Mouse (Mus musculus) C2C12 (cell line): Measurements from ENCODE around the gene Dcdc2a.

ENCODE experiments used
- CEBPB ChIP-seq: IDR thresholded peaks from one replicate; pipeline ENCODE4 v1.6.1; 2011; ENCODE audit warnings: low read depth, mild to moderate bottlenecking, control low read depth, moderate library complexity
- CTCF ChIP-seq: IDR thresholded peaks from one replicate; pipeline ENCODE4 v1.5.1; 2011; ENCODE audit not compliant: control insufficient read depth, insufficient read depth, insufficient read length
- MAX ChIP-seq: IDR thresholded peaks from one replicate; pipeline ENCODE4 v1.6.1; 2011; ENCODE audit warnings: mild to moderate bottlenecking, control low read depth
- MYOD1 ChIP-seq: IDR thresholded peaks from one replicate; pipeline ENCODE4 v1.6.1; 2011; ENCODE audit warnings: low read depth; ENCODE audit not compliant: control insufficient read depth, insufficient read length
- MYOG ChIP-seq: IDR thresholded peaks from one replicate; pipeline ENCODE4 v1.6.1; 2011; ENCODE audit not compliant: control insufficient read depth, insufficient read length; ENCODE audit errors: extremely low read depth
- USF1 ChIP-seq: IDR thresholded peaks from one replicate; pipeline ENCODE4 v1.6.1; 2011; ENCODE audit warnings: low read depth, mild to moderate bottlenecking, control low read depth, moderate library complexity

DNA sequence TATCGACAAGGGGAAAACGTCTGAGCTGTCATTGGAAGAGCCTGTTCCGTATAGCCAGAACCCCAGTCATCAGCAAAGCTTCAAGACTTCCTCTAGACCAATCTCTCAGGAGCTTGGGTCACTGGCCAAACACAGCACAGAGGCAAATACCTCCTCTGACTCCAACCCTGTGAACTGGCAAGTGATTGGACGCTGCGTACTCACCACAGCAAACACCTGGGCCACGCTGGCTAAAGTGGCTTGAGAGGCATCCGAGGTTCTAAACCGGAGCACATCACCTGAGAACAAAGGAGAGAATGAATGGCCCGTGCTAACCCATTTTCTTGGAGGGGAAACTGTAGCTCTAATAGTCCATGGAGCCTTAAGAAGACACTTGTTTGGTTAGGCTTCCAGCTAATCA lies 37.5 kb upstream of the Dcdc2a start:
- TF ChIP-seq CTCF (no peak), MAX (no peak), USF1 (no peak), MYOG (no peak), CEBPB (no peak), MYOD1 (no peak)
